Mouse (Mus musculus) G1E (cell line): ENCODE results near the gene Fam89b.

Source experiments
- CTCF ChIP-seq: IDR thresholded peaks from 2 replicates; pipeline ENCODE4 v1.5.1; 2012; ENCODE audit warnings: low read depth, low read length, inconsistent platforms, mixed read lengths
- GATA1 ChIP-seq: IDR thresholded peaks from 2 replicates; pipeline ENCODE4 v1.6.1; 2012; ENCODE audit warnings: borderline replicate concordance, low read length, inconsistent platforms, mixed read lengths
- GATA2 ChIP-seq: IDR thresholded peaks from 2 replicates; pipeline ENCODE4 v1.6.1; 2012; ENCODE audit warnings: low read depth, low read length, inconsistent platforms, borderline replicate concordance
- TAL1 ChIP-seq: conservative IDR thresholded peaks from 2 replicates; pipeline ENCODE4 v1.6.1; 2012; ENCODE audit warnings: low read depth, low read length, inconsistent platforms, mixed read lengths

- TF ChIP-seq CTCF, result no peak
- TF ChIP-seq GATA1, result no peak
- TF ChIP-seq GATA2, result no peak
- TF ChIP-seq TAL1, result no peak
These were observed 16.6 kb upstream of the Fam89b start for GRCm38 (mm10) chr19:5745756-5746710.
